Mouse (Mus musculus): ENCODE measurements around the gene Rnf10. TPM values are rescaled to one million over a fixed set of nuclear protein-coding genes. Genes with fewer than 3 reads are reported as not detected.

Rnf10 gene
- polyA plus RNA-seq, 1 experiment, result 240 TPM

GRCm38 (mm10) chr5:115217998-115218397 lies 54.7 kb downstream of the Rnf10 start:
- Histone ChIP-seq H3K36me3 (ENCODE audit: control insufficient read depth, insufficient read depth, low read length) (no peaks in the 10 kb centered on the region), H3K27ac (ENCODE audit: control insufficient read depth, insufficient read depth, low read depth, low read length) (no peak overlapping the region), H3K4me3 (ENCODE audit: control insufficient read depth, low read depth, low read length) (no peak overlapping the region), H3K4me1 (ENCODE audit: control insufficient read depth, insufficient read depth, low read length) (peaks cover 9% of the 10 kb centered on the region), H3K27me3 (ENCODE audit: control insufficient read depth, insufficient read depth, low read length) (no peaks in the 10 kb centered on the region)
- no peak for TF ChIP-seq CTCF (IDR thresholded peaks at IDR 0.05; ENCODE audit: control insufficient read depth, insufficient read depth, insufficient replicate concordance, low read depth, low read length)
- TF ChIP-seq POLR2A (IDR thresholded peaks at IDR 0.05; ENCODE audit: control insufficient read depth, low read depth, low read length), result no peak

- H3K4me3 ChIP-seq (ENCODE audit: control insufficient read depth, low read depth, low read length), result no peak overlapping the region
- peaks cover 7% of the 10 kb centered on the region for H3K4me1 ChIP-seq (ENCODE audit: control insufficient read depth, insufficient read depth, low read length)
- TF ChIP-seq CTCF (IDR thresholded peaks at IDR 0.05; ENCODE audit: control insufficient read depth, insufficient read depth, insufficient replicate concordance, low read depth, low read length), result no peak
- no peak for TF ChIP-seq POLR2A (IDR thresholded peaks at IDR 0.05; ENCODE audit: control insufficient read depth, low read depth, low read length)
- H3K27me3 ChIP-seq (ENCODE audit: control insufficient read depth, insufficient read depth, low read length), result no peaks in the 10 kb centered on the region
- H3K36me3 ChIP-seq (ENCODE audit: control insufficient read depth, insufficient read depth, low read length), result no peaks in the 10 kb centered on the region
- no peak overlapping the region for H3K27ac ChIP-seq (ENCODE audit: control insufficient read depth, insufficient read depth, low read depth, low read length)
Observed at GRCm38 (mm10) chr5:115215273-115216185, 57.2 kb downstream of the Rnf10 start.

GRCm38 (mm10) chr5:115214864-115215263 lies 57.8 kb downstream of the Rnf10 start:
- TF ChIP-seq CTCF (IDR thresholded peaks at IDR 0.05; ENCODE audit: control insufficient read depth, insufficient read depth, insufficient replicate concordance, low read depth, low read length), result no peak
- no peak for TF ChIP-seq POLR2A (IDR thresholded peaks at IDR 0.05; ENCODE audit: control insufficient read depth, low read depth, low read length)
- Histone ChIP-seq H3K4me3 (ENCODE audit: control insufficient read depth, low read depth, low read length) (peak overlapping the region; percentile 39), H3K27me3 (ENCODE audit: control insufficient read depth, insufficient read depth, low read length) (no peaks in the 10 kb centered on the region), H3K4me1 (ENCODE audit: control insufficient read depth, insufficient read depth, low read length) (peaks cover 7% of the 10 kb centered on the region), H3K27ac (ENCODE audit: control insufficient read depth, insufficient read depth, low read depth, low read length) (no peak overlapping the region), H3K36me3 (ENCODE audit: control insufficient read depth, insufficient read depth, low read length) (no peaks in the 10 kb centered on the region)

GRCm38 (mm10) chr5:115212861-115213260 lies 59.8 kb downstream of the Rnf10 start:
- H3K36me3 ChIP-seq (ENCODE audit: control insufficient read depth, insufficient read depth, low read length), result no peaks in the 10 kb centered on the region
- peaks cover 7% of the 10 kb centered on the region for H3K4me1 ChIP-seq (ENCODE audit: control insufficient read depth, insufficient read depth, low read length)
- TF ChIP-seq CTCF (IDR thresholded peaks at IDR 0.05; ENCODE audit: control insufficient read depth, insufficient read depth, insufficient replicate concordance, low read depth, low read length), result no peak
- TF ChIP-seq POLR2A (IDR thresholded peaks at IDR 0.05; ENCODE audit: control insufficient read depth, low read depth, low read length), result no peak
- H3K27me3 ChIP-seq (ENCODE audit: control insufficient read depth, insufficient read depth, low read length), result no peaks in the 10 kb centered on the region
- H3K4me3 ChIP-seq (ENCODE audit: control insufficient read depth, low read depth, low read length), result no peak overlapping the region
- H3K27ac ChIP-seq (ENCODE audit: control insufficient read depth, insufficient read depth, low read depth, low read length), result no peak overlapping the region

GRCm38 (mm10) chr5:115212451-115212850 lies 60.2 kb downstream of the Rnf10 start:
- Histone ChIP-seq H3K4me1 (ENCODE audit: control insufficient read depth, insufficient read depth, low read length) (peaks cover 7% of the 10 kb centered on the region), H3K27me3 (ENCODE audit: control insufficient read depth, insufficient read depth, low read length) (no peaks in the 10 kb centered on the region), H3K4me3 (ENCODE audit: control insufficient read depth, low read depth, low read length) (no peak overlapping the region), H3K36me3 (ENCODE audit: control insufficient read depth, insufficient read depth, low read length) (no peaks in the 10 kb centered on the region), H3K27ac (ENCODE audit: control insufficient read depth, insufficient read depth, low read depth, low read length) (no peak overlapping the region)
- TF ChIP-seq POLR2A (IDR thresholded peaks at IDR 0.05; ENCODE audit: control insufficient read depth, low read depth, low read length) (no peak), CTCF (IDR thresholded peaks at IDR 0.05; ENCODE audit: control insufficient read depth, insufficient read depth, insufficient replicate concordance, low read depth, low read length) (no peak)

GRCm38 (mm10) chr5:115210380-115210779 lies 62.3 kb downstream of the Rnf10 start:
- Histone ChIP-seq H3K36me3 (ENCODE audit: control insufficient read depth, insufficient read depth, low read length) (no peaks in the 10 kb centered on the region), H3K4me3 (ENCODE audit: control insufficient read depth, low read depth, low read length) (no peak overlapping the region), H3K4me1 (ENCODE audit: control insufficient read depth, insufficient read depth, low read length) (peaks cover 4% of the 10 kb centered on the region), H3K27ac (ENCODE audit: control insufficient read depth, insufficient read depth, low read depth, low read length) (no peak overlapping the region), H3K27me3 (ENCODE audit: control insufficient read depth, insufficient read depth, low read length) (no peaks in the 10 kb centered on the region)
- TF ChIP-seq POLR2A (IDR thresholded peaks at IDR 0.05; ENCODE audit: control insufficient read depth, low read depth, low read length) (no peak), CTCF (IDR thresholded peaks at IDR 0.05; ENCODE audit: control insufficient read depth, insufficient read depth, insufficient replicate concordance, low read depth, low read length) (peak; percentile 75; the same call in 1 of the 2 replicates)

- Histone ChIP-seq H3K27me3 (ENCODE audit: control insufficient read depth, insufficient read depth, low read length) (no peaks in the 10 kb centered on the region), H3K4me3 (ENCODE audit: control insufficient read depth, low read depth, low read length) (no peak overlapping the region), H3K4me1 (ENCODE audit: control insufficient read depth, insufficient read depth, low read length) (peaks cover 12% of the 10 kb centered on the region), H3K36me3 (ENCODE audit: control insufficient read depth, insufficient read depth, low read length) (no peaks in the 10 kb centered on the region), H3K27ac (ENCODE audit: control insufficient read depth, insufficient read depth, low read depth, low read length) (no peak overlapping the region)
- TF ChIP-seq POLR2A (IDR thresholded peaks at IDR 0.05; ENCODE audit: control insufficient read depth, low read depth, low read length), result no peak
- no peak for TF ChIP-seq CTCF (IDR thresholded peaks at IDR 0.05; ENCODE audit: control insufficient read depth, insufficient read depth, insufficient replicate concordance, low read depth, low read length)
Observed at GRCm38 (mm10) chr5:115208601-115209000, 64.1 kb downstream of the Rnf10 start.
